Mouse (Mus musculus): ENCODE data around the gene Dirc2.

DNA sequence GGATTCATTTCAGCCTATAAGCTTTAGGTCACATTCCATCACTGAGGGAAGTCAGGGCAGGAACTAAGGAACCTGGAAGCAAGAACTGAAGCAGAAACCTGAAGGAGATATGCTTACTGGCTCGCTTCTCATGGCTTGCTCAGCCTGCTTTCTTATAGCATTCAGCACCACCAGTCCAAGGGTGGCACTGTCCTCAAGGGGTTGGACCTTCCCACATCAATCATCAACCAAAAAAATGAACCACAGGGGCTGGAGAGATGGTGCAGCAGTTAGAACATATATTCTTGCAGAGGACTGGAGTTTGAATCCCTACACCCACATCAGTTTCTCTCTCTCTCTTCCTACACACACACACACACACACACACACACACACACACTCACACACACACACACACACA, 4.2 kb downstream of the Dirc2 start:
- TF ChIP-seq CTCF (IDR thresholded peaks at IDR 0.05; ENCODE audit: borderline replicate concordance, extremely low read depth, insufficient read depth, insufficient read length), result no peak
- TF ChIP-seq POLR2A (IDR thresholded peaks at IDR 0.05; ENCODE audit: borderline replicate concordance, extremely low read depth, insufficient read depth, insufficient read length, poor library complexity, severe bottlenecking), result no peak

Data from brain, embryonic 14.5 days (tissue).